Mouse (Mus musculus) liver, adult 2 months (tissue): ENCODE results near the gene Ipo7. TPM values are rescaled to one million over a fixed set of nuclear protein-coding genes. Genes with fewer than 3 reads are reported as not detected.

Experiments
- DNase-seq: peaks from one replicate; pipeline ENCODE4 v3.0.0-alpha.2; 2011; ENCODE audit warnings: low read depth, low spot score; ENCODE audit errors: extremely low read depth
- H3K27ac ChIP-seq: fragments of 200-500 bp; replicated peaks from 2 replicates; pipeline ENCODE4 v1.5.1; 2012; ENCODE audit warnings: low read depth, mild to moderate bottlenecking, control low read depth, inconsistent platforms, low read length; ENCODE audit not compliant: insufficient read depth
- H3K27me3 ChIP-seq: fragments of 200-500 bp; 2 replicates; pipeline ENCODE4 v1.6.1; 2012; ENCODE audit warnings: mild to moderate bottlenecking, moderate library complexity, low read length, inconsistent platforms; ENCODE audit not compliant: control insufficient read depth, insufficient read depth
- H3K36me3 ChIP-seq: fragments of 200-500 bp; 2 replicates; pipeline ENCODE4 v1.6.1; 2012; ENCODE audit warnings: low read length, inconsistent platforms; ENCODE audit not compliant: control insufficient read depth, insufficient read depth
- H3K4me1 ChIP-seq: fragments of 200-500 bp; 2 replicates; pipeline ENCODE4 v1.6.1; 2011; ENCODE audit warnings: low read length; ENCODE audit not compliant: control insufficient read depth, insufficient read depth
- H3K4me3 ChIP-seq: fragments of 200-500 bp; 2 replicates; pipeline ENCODE4 v1.5.1; 2011; ENCODE audit warnings: low read depth, mild to moderate bottlenecking, control low read depth, low read length, moderate library complexity; ENCODE audit not compliant: insufficient read depth
- H3K79me2 ChIP-seq: fragments of 200-500 bp; 2 replicates; pipeline ENCODE4 v1.6.1; 2012; ENCODE audit warnings: inconsistent platforms, mild to moderate bottlenecking, low read length, moderate library complexity; ENCODE audit not compliant: control insufficient read depth, insufficient read depth
- H3K9ac ChIP-seq: fragments of 200-500 bp; 2 replicates; pipeline ENCODE4 v1.6.1; 2012; ENCODE audit warnings: low read depth, mild to moderate bottlenecking, control low read depth, inconsistent platforms, low read length
- CTCF ChIP-seq: fragments of 200-500 bp; IDR thresholded peaks from 2 replicates; pipeline ENCODE4 v1.5.1; 2011; ENCODE audit warnings: low read depth, low read length, control low read depth
- POLR2A ChIP-seq: fragments of 200-500 bp; IDR thresholded peaks from 2 replicates; pipeline ENCODE4 v1.6.1; 2011; ENCODE audit warnings: low read length, control low read depth; ENCODE audit not compliant: insufficient read depth; ENCODE audit errors: extremely low read depth
- WGBS: fragments of 180-500 bp; shearing (Covaris S2); methylation state at CpG from one replicate; pipeline ENCODE4 v1.1.7; 2018; 5-methylcytosine and 5-hydroxymethylcytosine counted together
- polyA plus RNA-seq: library from polyadenylated mRNA; depleted of rRNA; stranded (reverse); fragments of >200 nt; gene quantifications from 2 replicates; pipeline ENCODE4 v1.2.3, GENCODE M21; 2012; rRNA removed
- total RNA-seq: library from RNA; depleted of rRNA; stranded (reverse); fragments of >200 nt; gene quantifications from 2 replicates; pipeline ENCODE4 v1.2.3, GENCODE M21; 2014; rRNA removed

Gene Ipo7
- total and polyA plus RNA-seq, 2 experiments, result 12.8 to 65.7 TPM

GRCm38 (mm10) chr7:110100854-110101253, 82.8 kb downstream of the Ipo7 start:
- Histone ChIP-seq H3K4me3 (no peak overlapping the region), H3K36me3 (peaks cover 3% of the 10 kb centered on the region; the same call in 1 of the 2 replicates), H3K9ac (no peak overlapping the region), H3K4me1 (peaks cover 16% of the 10 kb centered on the region), H3K27ac (no peak overlapping the region), H3K79me2 (no peaks in the 10 kb centered on the region), H3K27me3 (no peaks in the 10 kb centered on the region)
- WGBS, result 77% methylated on average over 6 of the region's 6 CpGs
- TF ChIP-seq CTCF, result no peak
- TF ChIP-seq POLR2A, result no peak
- no peak for DNase-seq

GRCm38 (mm10) chr7:110101266-110101665, 83.2 kb downstream of the Ipo7 start:
- no peak for DNase-seq
- H3K79me2 ChIP-seq, result no peaks in the 10 kb centered on the region
- peaks cover 16% of the 10 kb centered on the region for H3K4me1 ChIP-seq
- no peaks in the 10 kb centered on the region for H3K27me3 ChIP-seq
- H3K36me3 ChIP-seq, result peaks cover 1% of the 10 kb centered on the region; the same call in 1 of the 2 replicates
- no peak overlapping the region for H3K4me3 ChIP-seq
- TF ChIP-seq CTCF, result no peak
- TF ChIP-seq POLR2A, result no peak
- WGBS, result 95% methylated on average over 5 of the region's 5 CpGs
- H3K27ac ChIP-seq, result no peak overlapping the region
- no peak overlapping the region for H3K9ac ChIP-seq

- no peaks in the 10 kb centered on the region for H3K27me3 ChIP-seq
- H3K9ac ChIP-seq, result no peak overlapping the region
- H3K79me2 ChIP-seq, result no peaks in the 10 kb centered on the region
- H3K4me1 ChIP-seq, result peaks cover 6% of the 10 kb centered on the region
- WGBS, result 73% methylated on average over 5 of the region's 5 CpGs
- H3K36me3 ChIP-seq, result no peaks in the 10 kb centered on the region
- no peak for TF ChIP-seq POLR2A
- TF ChIP-seq CTCF, result no peak
- H3K4me3 ChIP-seq, result no peak overlapping the region
- peak; percentile 82 for DNase-seq
- H3K27ac ChIP-seq, result peak overlapping the region; percentile 71
Measured at GRCm38 (mm10) chr7:110105041-110105440, 87.0 kb downstream of the Ipo7 start.

Other genes starting within 250 kb of the Ipo7 start
- gene Nrip3, start 236.2 kb upstream of the Ipo7 start, total RNA-seq, result 0.07 TPM in 1 of 2 replicates, not detected in the other
- gene Nrip3, start 236.2 kb upstream of the Ipo7 start, polyA plus RNA-seq, result not detected in 2 replicates
- under 0.01 TPM in 1 of 2 replicates, not detected in the other for gene Scube2, start 152.6 kb upstream of the Ipo7 start, total RNA-seq
- not detected in 2 replicates for gene Scube2, start 152.6 kb upstream of the Ipo7 start, polyA plus RNA-seq
- gene Dennd5a, start 57.8 kb upstream of the Ipo7 start, total RNA-seq, result 25.5 and 26.2 TPM in 2 replicates
- 17.4 and 24.1 TPM in 2 replicates for gene Dennd5a, start 57.8 kb upstream of the Ipo7 start, polyA plus RNA-seq
- 42.9 and 43.1 TPM in 2 replicates for gene Tmem41b, start 31.3 kb upstream of the Ipo7 start, total RNA-seq
- 21.1 and 21.6 TPM in 2 replicates for gene Tmem41b, start 31.3 kb upstream of the Ipo7 start, polyA plus RNA-seq
- 6.5 and 7.3 TPM in 2 replicates for gene Zfp143, start 42.9 kb downstream of the Ipo7 start, total RNA-seq
- 3.7 and 6.6 TPM in 2 replicates for gene Zfp143, start 42.9 kb downstream of the Ipo7 start, polyA plus RNA-seq
- gene Wee1, start 103.8 kb downstream of the Ipo7 start, total RNA-seq, result 4.1 and 5.3 TPM in 2 replicates
- gene Wee1, start 103.8 kb downstream of the Ipo7 start, polyA plus RNA-seq, result 0.40 and 0.51 TPM in 2 replicates
- gene Swap70, start 203.4 kb downstream of the Ipo7 start, total RNA-seq, result 9.7 and 10.5 TPM in 2 replicates
- gene Swap70, start 203.4 kb downstream of the Ipo7 start, polyA plus RNA-seq, result 2.2 and 2.8 TPM in 2 replicates